Mouse (Mus musculus) limb, embryonic 11.5 days (tissue): Measurements from ENCODE around the gene Jsrp1. TPM values are rescaled to one million over a fixed set of nuclear protein-coding genes. Genes with fewer than 3 reads are reported as not detected.

Experiments used
- ATAC-seq: fragments of 200-750 bp; cut with Nextera tagmentation; 2 replicates; pipeline ENCODE4 v1.8.0; 2017; ENCODE audit warnings: low read depth; ENCODE audit not compliant: insufficient number of reproducible peaks, low FRiP score, low TSS enrichment
- DNase-seq: peaks from one replicate; pipeline ENCODE4 v3.0.0-alpha.2; 2015; ENCODE audit warnings: low spot score
- H3K27ac ChIP-seq: fragments of 300-500 bp; sonication (generic); replicated peaks from 2 replicates; pipeline ENCODE4 v1.5.1; 2014; ENCODE audit warnings: low read depth, mild to moderate bottlenecking, low read length
- H3K27me3 ChIP-seq: fragments of 300-500 bp; sonication (generic); 2 replicates; pipeline ENCODE4 v1.6.1; 2014; ENCODE audit warnings: mild to moderate bottlenecking, low read length, mixed read lengths; ENCODE audit not compliant: control insufficient read depth, insufficient read depth
- H3K36me3 ChIP-seq: fragments of 300-500 bp; sonication (generic); 2 replicates; pipeline ENCODE4 v1.6.1; 2014; ENCODE audit warnings: mild to moderate bottlenecking, low read length, moderate library complexity, mixed read lengths; ENCODE audit not compliant: control insufficient read depth, insufficient read depth
- H3K4me1 ChIP-seq: fragments of 300-500 bp; sonication (generic); 2 replicates; pipeline ENCODE4 v1.6.1; 2014; ENCODE audit warnings: low read length, mixed read lengths; ENCODE audit not compliant: control insufficient read depth, insufficient read depth
- H3K4me2 ChIP-seq: fragments of 300-500 bp; sonication (generic); 2 replicates; pipeline ENCODE4 v1.6.1; 2014; ENCODE audit warnings: low read depth, mild to moderate bottlenecking, moderate library complexity; ENCODE audit not compliant: severe bottlenecking
- H3K4me3 ChIP-seq: fragments of 300-500 bp; sonication (generic); 2 replicates; pipeline ENCODE4 v1.5.1; 2014; ENCODE audit warnings: low read depth, low read length
- H3K9ac ChIP-seq: fragments of 300-500 bp; sonication (generic); 2 replicates; pipeline ENCODE4 v1.6.1; 2014; ENCODE audit warnings: mild to moderate bottlenecking, low read length
- H3K9me3 ChIP-seq: fragments of 300-500 bp; sonication (generic); 2 replicates; pipeline ENCODE4 v1.6.1; 2016; ENCODE audit warnings: low read length; ENCODE audit not compliant: control insufficient read depth
- WGBS: fragments of 180-500 bp; shearing (Covaris S2); extraction: QIAGEN DNeasy Blood & Tissue Kit; methylation state at CpG from one replicate; pipeline ENCODE4 v1.1.7; 2014; 5-methylcytosine and 5-hydroxymethylcytosine counted together
- polyA plus RNA-seq: library from polyadenylated mRNA; unstranded; fragments of >200 nt; fragmentation: Nextera tagmentation; extraction: Ambion mirVana; gene quantifications from 2 replicates; pipeline ENCODE4 v1.2.1, GENCODE M21; 2014

The Jsrp1 gene
- polyA plus RNA-seq, 1 experiment from 2014 or later = 0.40 TPM

DNA sequence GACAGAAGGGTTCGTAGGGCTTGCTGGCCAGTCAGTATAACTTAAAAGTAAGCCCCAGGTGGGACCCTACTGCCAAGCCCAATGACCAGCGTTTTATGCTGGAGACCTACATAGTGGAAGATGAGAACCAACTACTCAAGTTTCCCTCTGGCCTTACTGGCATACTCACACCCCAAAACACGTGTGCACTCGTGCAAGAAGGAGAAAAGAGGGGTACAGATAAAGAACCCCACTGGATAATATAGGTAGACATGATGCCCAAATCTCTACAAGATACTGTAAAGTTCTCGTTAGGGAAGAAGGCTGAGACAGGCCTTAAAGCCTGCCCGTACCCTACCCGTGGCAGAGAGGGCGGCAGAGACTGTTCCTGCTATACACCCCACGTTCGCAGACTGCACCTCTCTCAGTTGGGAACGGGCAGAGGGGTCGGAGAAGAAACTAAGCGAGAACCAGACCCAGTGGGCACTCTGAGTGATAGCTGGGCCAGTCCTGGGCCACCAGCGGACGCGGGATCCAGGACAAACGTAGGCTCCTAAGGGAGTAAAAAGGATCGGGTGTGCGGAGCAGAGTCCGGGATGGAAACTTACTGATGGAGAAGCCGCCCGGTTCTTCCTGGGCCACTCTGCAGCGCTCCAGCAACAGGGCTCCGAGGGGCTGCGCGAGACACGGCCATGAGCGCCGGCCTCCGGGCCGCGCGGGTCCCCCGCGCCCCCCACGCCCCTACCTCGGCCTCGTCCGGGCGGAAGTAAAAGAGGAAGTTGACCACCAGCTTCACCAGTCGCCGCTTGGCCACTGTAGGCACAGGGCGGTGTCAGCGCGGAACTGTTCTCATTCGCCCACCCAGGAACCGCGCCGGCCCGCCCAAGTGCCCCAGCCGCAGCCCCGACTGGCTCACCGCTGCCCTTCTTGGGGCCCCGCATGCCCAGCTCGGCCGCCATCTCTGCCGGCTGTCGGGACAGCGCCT lies 15.8 kb downstream of the Jsrp1 start:
- ATAC-seq = peak; percentile 53; the same call in 1 of the 2 replicates

DNA sequence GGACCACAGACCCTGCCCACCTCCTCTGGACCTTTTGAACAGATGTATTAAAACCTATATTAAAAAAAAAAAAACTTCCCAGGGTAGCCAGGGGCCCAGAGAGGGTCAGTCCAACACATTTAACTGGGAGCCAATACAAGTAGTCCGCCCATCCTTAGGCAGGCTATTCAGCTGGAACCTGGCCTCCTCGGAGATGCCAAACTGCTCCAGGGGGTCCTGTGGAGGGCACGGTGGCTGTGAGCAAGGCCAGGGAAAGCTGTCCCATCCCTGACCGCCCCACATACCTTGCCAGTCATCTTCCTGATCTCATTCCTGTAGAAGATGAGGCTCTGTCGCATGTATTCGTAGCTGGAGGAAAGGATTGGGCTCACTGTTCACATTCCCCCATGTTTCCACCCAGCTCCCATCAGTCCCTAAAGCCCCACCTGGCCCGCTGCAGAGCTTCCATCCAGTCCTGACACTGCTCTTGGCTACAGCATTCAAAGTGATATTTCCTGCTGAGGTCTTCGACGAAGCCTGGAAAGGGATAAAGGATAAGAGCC lies 16.9 kb downstream of the Jsrp1 start:
- peaks cover 34% of the 10 kb centered on the region for H3K36me3 ChIP-seq

More for the DNA sequence above, 15.8 kb downstream of the Jsrp1 start:
- H3K4me2 ChIP-seq = peak overlapping the region; percentile 92
- H3K4me1 ChIP-seq = peaks cover 15% of the 10 kb centered on the region
- DNase-seq = peak; percentile 40
- H3K27me3 ChIP-seq = no peaks in the 10 kb centered on the region
- H3K27ac ChIP-seq = peak overlapping the region; percentile 91
- peak overlapping the region; percentile 97 for H3K4me3 ChIP-seq
- peaks cover 38% of the 10 kb centered on the region for H3K36me3 ChIP-seq
- peak overlapping the region; percentile 95 for H3K9ac ChIP-seq
- H3K9me3 ChIP-seq = no peaks in the 10 kb centered on the region
- WGBS = 2% methylated on average over 57 of the region's 59 CpGs

DNA sequence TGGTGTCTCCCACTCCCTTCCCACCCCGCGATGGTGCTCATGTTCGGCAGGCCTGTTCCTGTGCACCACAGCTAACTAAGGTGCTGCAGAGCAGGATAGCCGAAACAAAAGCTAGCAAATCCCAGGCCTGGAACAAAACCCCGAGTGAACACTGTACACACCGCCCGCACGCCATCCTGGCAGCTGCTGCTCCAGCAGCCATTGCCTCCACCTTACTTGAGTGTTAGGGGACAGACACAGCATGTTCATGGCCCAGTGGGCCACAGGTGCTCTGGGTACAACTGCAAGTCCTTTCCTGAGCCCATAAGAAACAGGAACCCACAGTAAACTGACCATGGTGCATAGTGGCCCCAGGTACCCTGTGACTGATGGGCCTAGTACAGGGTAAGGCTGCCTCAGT lies 18.5 kb downstream of the Jsrp1 start:
- H3K27ac ChIP-seq = no peak overlapping the region

More for the DNA sequence above, 16.9 kb downstream of the Jsrp1 start:
- Histone ChIP-seq H3K4me3 (peak overlapping the region; percentile 97; the same call in 1 of the 2 replicates), H3K4me2 (peak overlapping the region; percentile 92; the same call in 1 of the 2 replicates), H3K4me1 (peaks cover 15% of the 10 kb centered on the region), H3K9me3 (no peaks in the 10 kb centered on the region; the same call in 1 of the 2 replicates), H3K9ac (peak overlapping the region; percentile 95), H3K27ac (no peak overlapping the region), H3K27me3 (no peaks in the 10 kb centered on the region)
- DNase-seq (no peak), ATAC-seq (no peak)
- WGBS = 86% methylated on average over 9 of the region's 9 CpGs

DNA sequence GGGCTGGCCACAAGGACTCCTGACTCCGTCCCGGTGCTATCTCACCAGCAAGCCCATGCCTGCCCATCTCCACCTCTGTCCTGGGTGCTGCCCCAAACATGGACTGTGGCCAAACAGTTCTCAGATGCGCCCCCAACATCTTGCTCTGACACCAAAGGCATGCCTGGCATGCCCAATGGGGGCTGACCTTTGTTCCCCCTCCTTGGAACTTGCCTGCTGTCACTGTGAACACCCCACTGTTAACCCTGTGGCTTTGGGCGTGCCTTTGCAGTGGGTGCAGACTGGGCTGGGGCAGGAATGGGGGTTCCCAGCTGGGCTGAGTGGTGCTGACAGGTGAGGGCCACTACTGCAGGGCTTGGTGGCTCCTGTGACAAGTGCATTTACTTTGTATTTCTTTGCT lies 19.5 kb downstream of the Jsrp1 start:
- Histone ChIP-seq H3K36me3 (peaks cover 50% of the 10 kb centered on the region), H3K27me3 (no peaks in the 10 kb centered on the region), H3K27ac (no peak overlapping the region), H3K4me3 (no peak overlapping the region), H3K9me3 (no peaks in the 10 kb centered on the region; the same call in 1 of the 2 replicates), H3K4me2 (no peak overlapping the region), H3K9ac (no peak overlapping the region), H3K4me1 (peaks cover 6% of the 10 kb centered on the region; the same call in 1 of the 2 replicates)
- no peak for DNase-seq
- WGBS = 81% methylated on average over 4 of the region's 4 CpGs
- no peak for ATAC-seq

More for the DNA sequence above, 18.5 kb downstream of the Jsrp1 start:
- no peak for ATAC-seq
- H3K4me2 ChIP-seq = no peak overlapping the region
- peaks cover 42% of the 10 kb centered on the region for H3K36me3 ChIP-seq
- H3K27me3 ChIP-seq = no peaks in the 10 kb centered on the region
- H3K9me3 ChIP-seq = no peaks in the 10 kb centered on the region; the same call in 1 of the 2 replicates
- no peak overlapping the region for H3K9ac ChIP-seq
- no peak for DNase-seq
- 89% methylated on average over 8 of the region's 8 CpGs for WGBS
- no peak overlapping the region for H3K4me3 ChIP-seq
- peaks cover 11% of the 10 kb centered on the region for H3K4me1 ChIP-seq

DNA sequence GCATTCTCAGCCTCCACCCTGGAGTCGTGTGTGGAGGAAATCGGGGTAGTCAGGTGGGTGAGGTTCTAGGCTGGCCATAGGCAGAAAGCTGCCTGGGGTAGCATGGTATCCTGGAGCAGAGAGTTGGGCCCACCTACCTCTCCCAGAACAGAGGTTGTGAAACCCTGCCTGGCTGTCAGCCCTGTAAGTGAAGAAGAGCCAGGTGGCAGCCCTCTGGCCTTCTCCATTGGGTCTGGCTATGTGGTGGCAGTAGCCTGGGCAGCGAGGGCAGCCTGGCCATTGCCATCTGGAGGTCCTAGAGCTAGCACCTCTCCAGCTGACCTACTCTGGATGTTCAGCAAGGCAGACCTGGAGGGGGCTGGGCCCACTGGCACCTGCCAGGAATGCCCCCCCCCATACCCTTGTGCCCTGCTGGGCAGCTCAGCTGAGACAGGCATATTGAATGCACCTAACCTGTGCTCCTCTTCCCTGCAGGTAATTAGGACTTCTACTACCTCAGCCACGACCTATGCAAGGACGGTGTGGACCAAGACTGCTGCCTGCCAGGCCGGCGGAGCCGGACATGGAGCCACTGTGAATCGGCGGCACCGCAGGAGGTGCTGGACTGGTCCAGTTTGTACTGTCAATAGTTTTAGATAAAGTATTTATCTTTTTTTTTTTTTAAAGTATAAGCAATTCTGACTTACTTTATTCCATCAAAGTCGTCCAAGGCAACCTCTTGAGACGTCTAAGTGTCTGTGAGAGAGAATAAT lies 20.1 kb downstream of the Jsrp1 start:
- Histone ChIP-seq H3K9ac (no peak overlapping the region), H3K27me3 (no peaks in the 10 kb centered on the region), H3K4me3 (no peak overlapping the region), H3K9me3 (no peaks in the 10 kb centered on the region; the same call in 1 of the 2 replicates), H3K4me1 (peaks cover 6% of the 10 kb centered on the region; the same call in 1 of the 2 replicates), H3K36me3 (peaks cover 56% of the 10 kb centered on the region), H3K27ac (no peak overlapping the region), H3K4me2 (no peak overlapping the region)
- 90% methylated on average over 13 of the region's 13 CpGs for WGBS
- DNase-seq = no peak
- ATAC-seq = no peak

DNA sequence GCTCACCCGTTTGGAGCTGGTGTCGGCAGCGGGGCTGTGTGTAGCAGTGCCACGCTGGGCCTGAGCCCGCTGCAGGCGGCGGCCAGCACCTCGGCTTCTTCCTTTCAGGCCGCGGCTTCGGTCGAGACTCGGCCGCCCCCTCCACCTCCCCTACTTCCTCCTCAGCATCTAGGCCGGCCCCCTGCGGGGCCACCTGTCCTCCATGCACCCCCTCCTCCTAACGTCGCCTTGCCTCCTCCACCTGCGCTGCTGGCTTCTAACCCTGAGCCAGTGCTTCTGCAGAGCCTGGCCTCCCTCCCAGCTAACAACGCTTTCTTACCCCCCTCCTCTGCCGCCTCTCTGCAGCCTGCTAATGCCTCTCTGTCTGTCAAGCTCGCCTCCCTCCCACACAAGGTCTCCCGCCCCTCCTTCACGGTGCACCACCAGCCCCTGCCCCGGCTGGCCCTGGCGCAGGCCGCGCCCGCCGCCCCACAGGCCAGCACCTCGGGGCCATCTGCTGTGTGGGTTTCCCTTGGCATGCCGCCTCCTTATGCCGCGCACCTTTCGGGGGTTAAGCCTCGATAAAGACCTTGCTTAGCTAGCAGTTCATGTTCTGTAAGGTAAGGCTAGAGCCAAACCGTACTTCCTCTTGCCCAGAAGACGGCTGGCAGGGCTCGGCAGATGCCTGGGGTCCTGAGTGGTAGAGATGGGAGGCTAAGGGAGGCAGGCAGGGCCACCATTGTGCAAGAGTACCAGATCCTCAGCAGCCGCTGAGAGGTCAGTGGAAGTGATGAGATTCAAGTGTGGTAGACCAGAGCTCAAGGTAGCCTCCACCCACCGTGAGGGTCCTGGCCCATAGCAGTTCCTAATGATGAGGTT lies 20.9 kb downstream of the Jsrp1 start:
- Histone ChIP-seq H3K4me3 (no peak overlapping the region), H3K4me1 (peaks cover 6% of the 10 kb centered on the region; the same call in 1 of the 2 replicates), H3K4me2 (no peak overlapping the region), H3K36me3 (peaks cover 62% of the 10 kb centered on the region), H3K27me3 (no peaks in the 10 kb centered on the region), H3K27ac (no peak overlapping the region), H3K9me3 (no peaks in the 10 kb centered on the region; the same call in 1 of the 2 replicates), H3K9ac (no peak overlapping the region)
- DNase-seq (no peak), ATAC-seq (no peak)
- WGBS = 73% methylated on average over 40 of the region's 41 CpGs

DNA sequence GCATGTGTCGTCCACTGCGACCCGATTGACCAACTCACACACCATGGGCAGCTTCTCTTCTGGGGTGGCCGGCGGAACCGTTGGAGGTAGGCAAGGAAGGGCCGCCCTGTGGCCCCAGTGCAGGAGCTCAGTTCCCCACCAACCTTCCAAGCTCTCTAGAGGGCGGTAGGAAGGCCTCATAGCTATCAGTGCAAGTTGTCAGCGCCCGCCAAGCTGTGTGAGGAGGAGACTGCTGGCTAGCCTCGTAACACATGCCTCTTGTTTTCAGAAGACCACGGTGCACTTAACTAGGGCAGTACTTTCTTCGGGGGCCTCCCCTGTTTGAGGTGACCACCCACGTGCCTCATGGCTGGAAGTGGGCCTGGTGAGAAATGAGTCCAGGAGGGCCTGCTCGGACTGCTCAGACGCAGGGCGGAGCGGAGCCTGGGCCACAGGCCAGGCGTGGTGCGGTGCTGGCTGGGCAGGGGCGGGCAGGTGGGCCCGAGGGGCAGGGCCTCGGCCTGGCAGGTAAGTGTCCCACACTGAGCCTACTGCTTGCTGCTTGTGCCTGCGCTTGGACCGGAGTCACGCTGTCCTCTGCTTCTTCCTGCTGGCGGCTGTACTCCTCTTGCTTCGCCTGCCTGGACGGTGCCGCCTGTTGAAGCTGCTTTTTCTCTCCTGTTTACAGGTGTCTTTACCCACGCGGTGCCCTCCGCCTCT lies 21.7 kb downstream of the Jsrp1 start:
- Histone ChIP-seq H3K9ac (no peak overlapping the region), H3K27ac (no peak overlapping the region), H3K4me2 (no peak overlapping the region), H3K36me3 (peaks cover 67% of the 10 kb centered on the region), H3K4me3 (no peak overlapping the region), H3K9me3 (no peaks in the 10 kb centered on the region; the same call in 1 of the 2 replicates), H3K4me1 (no peaks in the 10 kb centered on the region), H3K27me3 (no peaks in the 10 kb centered on the region)
- ATAC-seq (no peak), DNase-seq (no peak)
- WGBS = 82% methylated on average over 33 of the region's 33 CpGs
